Mouse (Mus musculus): ENCODE data around the gene Emc7. TPM values are rescaled to one million over a fixed set of nuclear protein-coding genes. Genes with fewer than 3 reads are reported as not detected.
"Not testable (repeated sequence)": the region's sequence is repeated elsewhere in the genome, so short reads cannot be mapped to it uniquely, and the experiment has no call there.

Emc7 gene
- 10 to 100 TPM; 23.8 to 27.3 TPM for total RNA-seq (2021)
- long read RNA-seq, experiment 1, full-length matches to known transcripts = 135 of 144 reads
- long read RNA-seq, experiment 1, partial matches to known transcripts = 2 of 144 reads
- long read RNA-seq, experiment 1, other reads (novel, unspliced or antisense) = 7 of 144 reads
- long read RNA-seq, experiment 2, full-length matches to known transcripts = 73 of 79 reads
- long read RNA-seq, experiment 2, partial matches to known transcripts = 1 of 79 reads
- long read RNA-seq, experiment 2, other reads (novel, unspliced or antisense) = 5 of 79 reads

GRCm38 (mm10) chr2:112454862-112455564 is at the start of gene Emc7:
TSS of gene Emc7 (plus strand) at chr2:112454997.
- DNase-seq = peak; percentile 100

- no peak for DNase-seq
Measured at GRCm38 (mm10) chr2:112407030-112407429, 47.8 kb upstream of the Emc7 start.

GRCm38 (mm10) chr2:112425308-112425707 is 29.5 kb upstream of the Emc7 start:
- DNase-seq = no peak

- not testable (repeated sequence) for DNase-seq
Measured at GRCm38 (mm10) chr2:112428534-112428933, 26.3 kb upstream of the Emc7 start.

GRCm38 (mm10) chr2:112429665-112430064 is 25.1 kb upstream of the Emc7 start:
- no peak for DNase-seq

- DNase-seq = no peak
Measured at GRCm38 (mm10) chr2:112430403-112430802, 24.4 kb upstream of the Emc7 start.

GRCm38 (mm10) chr2:112432523-112432922 is 22.3 kb upstream of the Emc7 start:
- DNase-seq = no peak

GRCm38 (mm10) chr2:112433359-112433758 is 21.4 kb upstream of the Emc7 start:
- DNase-seq = no peak

- DNase-seq = no peak
Measured at GRCm38 (mm10) chr2:112436292-112436691, 18.5 kb upstream of the Emc7 start.

GRCm38 (mm10) chr2:112437589-112437988 is 17.2 kb upstream of the Emc7 start:
- no peak for DNase-seq

GRCm38 (mm10) chr2:112443491-112443890 is 11.3 kb upstream of the Emc7 start:
- no peak for DNase-seq

- DNase-seq = no peak
Measured at GRCm38 (mm10) chr2:112445511-112445910, 9.3 kb upstream of the Emc7 start.

GRCm38 (mm10) chr2:112448046-112448445 is 6.8 kb upstream of the Emc7 start:
- not testable (repeated sequence) for DNase-seq

GRCm38 (mm10) chr2:112448510-112449059 is 6.2 kb upstream of the Emc7 start:
- DNase-seq = no peak

GRCm38 (mm10) chr2:112449597-112450296 is 5.0 kb upstream of the Emc7 start:
- DNase-seq = peak; percentile 40

- DNase-seq = not testable (repeated sequence)
Measured at GRCm38 (mm10) chr2:112452513-112452912, 2.3 kb upstream of the Emc7 start.

- no peak for DNase-seq
Measured at GRCm38 (mm10) chr2:112454125-112454861, 504 bp upstream of the Emc7 start.

GRCm38 (mm10) chr2:112460557-112460956 is 5.8 kb downstream of the Emc7 start:
- DNase-seq = no peak

- DNase-seq = no peak
Measured at GRCm38 (mm10) chr2:112469542-112469941, 14.7 kb downstream of the Emc7 start.

GRCm38 (mm10) chr2:112470961-112471381 is 16.2 kb downstream of the Emc7 start:
- no peak for DNase-seq

- DNase-seq = no peak
Measured at GRCm38 (mm10) chr2:112472076-112472475, 17.3 kb downstream of the Emc7 start.
